Mouse (Mus musculus): ENCODE results near the gene Vegfb. TPM values are rescaled to one million over a fixed set of nuclear protein-coding genes. Genes with fewer than 3 reads are reported as not detected.

Gene Vegfb
- polyA plus RNA-seq, 1 experiment from 2014 or later, result 23.2 TPM

DNA sequence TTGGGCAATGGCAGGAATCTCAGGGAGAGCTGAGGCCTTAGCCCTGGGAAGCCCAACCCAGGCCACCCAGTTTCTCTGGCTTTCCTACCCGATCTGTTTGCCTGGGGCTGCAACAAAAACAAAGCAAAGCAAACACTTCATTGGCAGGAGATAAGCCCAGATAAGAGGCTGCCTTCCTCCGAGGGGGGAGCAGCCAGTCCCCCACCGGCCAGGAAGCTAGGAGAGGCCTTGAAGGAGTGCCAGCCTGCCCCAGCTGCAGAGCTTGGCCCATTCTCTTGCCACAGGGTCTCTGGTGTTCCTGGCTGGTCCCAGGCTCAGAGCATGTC, 34.8 kb downstream of the Vegfb start:
- H3K4me3 ChIP-seq (ENCODE audit: low read depth, low read length), result peak overlapping the region; percentile 56; the same call in 1 of the 2 replicates
- H3K4me2 ChIP-seq (replicated peaks; ENCODE audit: low read depth), result peak overlapping the region; percentile 77
- H3K27ac ChIP-seq (ENCODE audit: low read depth, low read length), result peak overlapping the region; percentile 92
- WGBS, result 2% methylated on average over 3 of the region's 3 CpGs
- no peaks in the 10 kb centered on the region for H3K27me3 ChIP-seq (replicated peaks; ENCODE audit: control insufficient read depth, insufficient read depth, low read length)
- no peaks in the 10 kb centered on the region for H3K9me3 ChIP-seq (ENCODE audit: control insufficient read depth)
- H3K36me3 ChIP-seq (ENCODE audit: control insufficient read depth, insufficient read depth), result peaks cover 49% of the 10 kb centered on the region
- no peak for TF ChIP-seq CTCF (IDR thresholded peaks at IDR 0.05; ENCODE audit: low read depth)
- H3K4me1 ChIP-seq (replicated peaks; ENCODE audit: control insufficient read depth, insufficient read depth, low read length), result peaks cover 6% of the 10 kb centered on the region; the same call in 1 of the 2 replicates
- H3K9ac ChIP-seq (ENCODE audit: low read depth, low read length), result 0 out of 2 replicates have a peak overlapping the region, but pooled peaks have one; percentile 59
- peak; percentile 5 for ATAC-seq

DNA sequence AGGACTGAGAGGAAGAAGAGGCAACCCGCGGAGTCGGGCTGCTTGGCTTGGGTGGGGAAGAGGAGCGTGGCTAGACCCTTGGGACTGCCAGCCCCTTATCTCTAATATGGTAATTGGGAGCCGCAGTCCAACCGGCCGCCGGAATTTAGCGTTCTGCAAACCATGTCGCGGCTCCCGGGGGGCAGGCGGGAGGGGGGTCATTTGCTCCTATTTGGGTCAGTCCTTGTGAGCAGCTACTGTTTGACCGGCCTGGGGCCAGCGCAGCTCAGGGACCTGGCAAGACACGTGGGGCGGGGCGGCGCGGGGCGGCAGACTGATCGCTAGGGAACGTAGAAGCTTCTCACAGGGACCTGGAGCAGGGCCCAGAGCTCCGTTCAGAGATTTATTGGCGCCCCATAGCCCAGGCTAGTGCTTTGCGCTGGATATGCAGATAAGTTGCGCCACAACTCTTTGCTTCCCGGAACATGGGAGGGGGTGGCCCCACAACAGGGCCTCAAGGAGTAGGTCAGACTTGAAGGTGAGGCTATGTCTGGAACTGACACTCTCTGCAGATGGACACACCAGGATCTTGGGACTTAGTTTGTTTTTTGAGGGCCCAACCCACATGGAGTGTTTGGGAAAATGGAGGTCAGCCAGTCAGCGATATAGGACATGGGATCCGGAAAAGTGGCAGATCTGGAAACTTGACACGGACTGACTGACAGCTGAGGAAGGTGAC, 35.3 kb downstream of the Vegfb start:
- no peaks in the 10 kb centered on the region for H3K27me3 ChIP-seq (replicated peaks; ENCODE audit: control insufficient read depth, insufficient read depth, low read length)
- peak overlapping the region; percentile 56 for H3K4me3 ChIP-seq (ENCODE audit: low read depth, low read length)
- H3K36me3 ChIP-seq (ENCODE audit: control insufficient read depth, insufficient read depth), result peaks cover 44% of the 10 kb centered on the region
- peak; percentile 60 for ATAC-seq
- H3K27ac ChIP-seq (ENCODE audit: low read depth, low read length), result peak overlapping the region; percentile 92
- peak overlapping the region; percentile 59 for H3K9ac ChIP-seq (ENCODE audit: low read depth, low read length)
- peak overlapping the region; percentile 77 for H3K4me2 ChIP-seq (replicated peaks; ENCODE audit: low read depth)
- TF ChIP-seq CTCF (IDR thresholded peaks at IDR 0.05; ENCODE audit: low read depth), result 0 out of 2 replicates have a peak, but pooled peaks have one; percentile 7
- peaks cover 6% of the 10 kb centered on the region; the same call in 1 of the 2 replicates for H3K4me1 ChIP-seq (replicated peaks; ENCODE audit: control insufficient read depth, insufficient read depth, low read length)
- H3K9me3 ChIP-seq (ENCODE audit: control insufficient read depth), result no peaks in the 10 kb centered on the region
- WGBS, result 2% methylated on average over 31 of the region's 31 CpGs

DNA sequence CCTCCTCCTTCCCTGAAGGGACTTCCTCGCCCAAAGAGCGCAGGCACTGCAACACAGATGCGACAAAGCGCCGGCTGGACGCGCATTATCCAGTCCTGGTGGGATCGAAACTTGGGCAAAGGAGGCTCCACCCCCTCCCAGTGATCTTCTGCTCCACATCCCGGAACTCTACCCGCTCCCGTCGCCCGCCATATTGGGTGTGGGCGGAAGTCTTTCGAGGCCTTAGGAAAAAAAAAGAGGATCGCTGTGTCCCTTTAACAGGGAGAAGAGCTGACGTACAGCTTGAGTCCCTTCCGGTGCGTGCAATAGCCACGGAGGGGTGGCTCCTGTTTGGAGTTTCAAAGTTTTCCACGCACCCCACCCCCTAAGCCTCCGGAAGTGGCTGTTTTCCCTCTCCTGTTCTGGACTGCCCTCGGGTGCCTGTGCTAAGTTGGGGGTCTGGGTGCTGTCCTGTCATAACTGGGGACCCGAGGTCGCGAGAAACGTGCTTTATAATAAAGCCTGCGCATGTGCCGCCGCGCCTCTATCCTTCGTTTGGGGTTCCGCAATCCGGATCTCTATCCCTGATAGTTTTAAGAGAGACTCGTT, 36.0 kb downstream of the Vegfb start:
- Histone ChIP-seq H3K4me1 (replicated peaks; ENCODE audit: control insufficient read depth, insufficient read depth, low read length) (peaks cover 6% of the 10 kb centered on the region; the same call in 1 of the 2 replicates), H3K27me3 (replicated peaks; ENCODE audit: control insufficient read depth, insufficient read depth, low read length) (no peaks in the 10 kb centered on the region), H3K4me3 (ENCODE audit: low read depth, low read length) (peak overlapping the region; percentile 56), H3K9ac (ENCODE audit: low read depth, low read length) (peak overlapping the region; percentile 63), H3K27ac (ENCODE audit: low read depth, low read length) (peak overlapping the region; percentile 92), H3K9me3 (ENCODE audit: control insufficient read depth) (no peaks in the 10 kb centered on the region), H3K36me3 (ENCODE audit: control insufficient read depth, insufficient read depth) (peaks cover 37% of the 10 kb centered on the region), H3K4me2 (replicated peaks; ENCODE audit: low read depth) (peak overlapping the region; percentile 77)
- WGBS, result under 1% methylated on average over 35 of the region's 35 CpGs
- peak; percentile 58 for ATAC-seq
- TF ChIP-seq CTCF (IDR thresholded peaks at IDR 0.05; ENCODE audit: low read depth), result no peak

DNA sequence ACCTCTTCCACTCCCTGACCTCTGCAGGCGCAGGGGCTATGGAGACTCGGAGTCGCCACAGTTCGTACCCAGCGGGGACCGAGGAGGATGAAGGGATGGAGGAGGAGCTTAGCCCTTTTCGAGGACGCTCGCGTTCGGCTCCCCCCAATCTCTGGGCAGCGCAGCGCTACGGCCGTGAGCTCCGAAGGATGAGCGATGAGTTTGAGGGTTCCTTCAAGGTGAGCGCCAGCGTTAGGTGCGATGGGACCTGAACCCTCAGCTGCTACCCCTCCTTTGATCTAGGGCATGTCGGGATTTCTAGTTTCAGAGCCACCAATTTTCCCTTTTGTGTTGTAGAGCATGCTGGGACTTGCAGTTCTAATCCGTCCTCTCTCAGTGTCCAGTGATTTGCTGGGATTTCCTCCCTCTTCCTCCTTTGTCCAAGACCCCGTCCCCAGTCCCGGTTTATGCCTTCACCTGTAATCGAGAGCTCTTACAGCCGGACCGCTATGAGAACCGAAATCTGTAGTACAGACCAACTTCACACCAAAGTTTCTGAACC, 36.8 kb downstream of the Vegfb start:
- Histone ChIP-seq H3K27me3 (replicated peaks; ENCODE audit: control insufficient read depth, insufficient read depth, low read length) (no peaks in the 10 kb centered on the region), H3K4me1 (replicated peaks; ENCODE audit: control insufficient read depth, insufficient read depth, low read length) (peaks cover 6% of the 10 kb centered on the region; the same call in 1 of the 2 replicates), H3K36me3 (ENCODE audit: control insufficient read depth, insufficient read depth) (peaks cover 29% of the 10 kb centered on the region), H3K27ac (ENCODE audit: low read depth, low read length) (peak overlapping the region; percentile 92), H3K4me3 (ENCODE audit: low read depth, low read length) (peak overlapping the region; percentile 56), H3K4me2 (replicated peaks; ENCODE audit: low read depth) (peak overlapping the region; percentile 77), H3K9me3 (ENCODE audit: control insufficient read depth) (no peaks in the 10 kb centered on the region), H3K9ac (ENCODE audit: low read depth, low read length) (peak overlapping the region; percentile 63)
- no peak for TF ChIP-seq CTCF (IDR thresholded peaks at IDR 0.05; ENCODE audit: low read depth)
- ATAC-seq, result peak; percentile 2; the same call in 1 of the 2 replicates
- under 1% methylated on average over 28 of the region's 28 CpGs for WGBS

DNA sequence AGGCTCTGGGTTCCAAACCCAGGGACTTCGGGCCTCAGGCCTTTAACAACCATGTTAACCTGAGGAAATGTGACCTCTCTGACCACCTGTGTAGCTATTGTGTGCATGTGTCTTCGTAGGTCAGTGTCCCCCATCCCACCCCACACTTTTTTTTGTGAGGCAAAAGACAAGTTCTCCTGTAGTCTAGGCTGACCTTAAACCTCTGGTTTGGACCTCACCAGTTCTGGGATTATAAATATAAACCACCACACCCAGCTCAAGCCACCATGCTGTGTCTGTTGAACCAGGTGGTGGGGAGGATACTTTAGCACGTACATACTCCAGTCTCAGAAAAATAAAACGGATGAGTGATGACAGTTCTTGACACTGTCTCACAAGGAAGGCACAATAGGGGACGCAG, 37.5 kb downstream of the Vegfb start:
- H3K27ac ChIP-seq (ENCODE audit: low read depth, low read length), result 0 out of 2 replicates have a peak overlapping the region, but pooled peaks have one; percentile 11
- no peaks in the 10 kb centered on the region for H3K9me3 ChIP-seq (ENCODE audit: control insufficient read depth)
- H3K4me3 ChIP-seq (ENCODE audit: low read depth, low read length), result no peak overlapping the region; the same call in 1 of the 2 replicates
- H3K9ac ChIP-seq (ENCODE audit: low read depth, low read length), result 0 out of 2 replicates have a peak overlapping the region, but pooled peaks have one; percentile 63
- TF ChIP-seq CTCF (IDR thresholded peaks at IDR 0.05; ENCODE audit: low read depth), result no peak
- no peaks in the 10 kb centered on the region for H3K27me3 ChIP-seq (replicated peaks; ENCODE audit: control insufficient read depth, insufficient read depth, low read length)
- peaks cover 22% of the 10 kb centered on the region for H3K36me3 ChIP-seq (ENCODE audit: control insufficient read depth, insufficient read depth)
- no peak for ATAC-seq
- WGBS, result 41% methylated on average over 5 of the region's 5 CpGs
- H3K4me1 ChIP-seq (replicated peaks; ENCODE audit: control insufficient read depth, insufficient read depth, low read length), result peaks cover 6% of the 10 kb centered on the region; the same call in 1 of the 2 replicates
- peak overlapping the region; percentile 77 for H3K4me2 ChIP-seq (replicated peaks; ENCODE audit: low read depth)

DNA sequence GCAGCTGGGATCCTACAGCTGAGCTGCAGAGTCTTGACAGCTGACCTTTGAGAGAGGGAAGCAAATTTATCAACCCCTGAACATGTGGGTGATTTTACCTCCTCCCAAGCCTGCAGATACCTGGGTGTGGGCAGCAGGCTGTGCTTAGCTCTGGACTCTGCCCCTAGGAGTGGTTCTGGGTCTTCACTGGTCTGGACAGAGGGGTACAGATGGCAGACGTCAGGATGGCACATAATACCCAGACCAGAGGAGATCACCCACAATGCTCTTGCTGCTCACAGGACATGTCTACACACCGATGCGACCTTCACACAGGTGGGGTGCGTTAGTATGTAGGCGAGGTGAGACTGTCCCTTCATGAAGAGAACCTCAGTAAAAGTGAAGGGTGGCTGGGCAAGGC, 37.9 kb downstream of the Vegfb start:
- Histone ChIP-seq H3K4me1 (replicated peaks; ENCODE audit: control insufficient read depth, insufficient read depth, low read length) (peaks cover 6% of the 10 kb centered on the region; the same call in 1 of the 2 replicates), H3K27me3 (replicated peaks; ENCODE audit: control insufficient read depth, insufficient read depth, low read length) (no peaks in the 10 kb centered on the region), H3K4me2 (replicated peaks; ENCODE audit: low read depth) (peak overlapping the region; percentile 27; the same call in 1 of the 2 replicates), H3K9ac (ENCODE audit: low read depth, low read length) (no peak overlapping the region), H3K36me3 (ENCODE audit: control insufficient read depth, insufficient read depth) (peaks cover 21% of the 10 kb centered on the region), H3K4me3 (ENCODE audit: low read depth, low read length) (no peak overlapping the region), H3K27ac (ENCODE audit: low read depth, low read length) (0 out of 2 replicates have a peak overlapping the region, but pooled peaks have one; percentile 11), H3K9me3 (ENCODE audit: control insufficient read depth) (no peaks in the 10 kb centered on the region)
- no peak for TF ChIP-seq CTCF (IDR thresholded peaks at IDR 0.05; ENCODE audit: low read depth)
- WGBS, result 57% methylated on average over 5 of the region's 5 CpGs
- ATAC-seq, result peak; percentile 20; the same call in 1 of the 2 replicates
